ENCODE assay signal across 21 mouse cellular contexts in the genomic region with DNA sequence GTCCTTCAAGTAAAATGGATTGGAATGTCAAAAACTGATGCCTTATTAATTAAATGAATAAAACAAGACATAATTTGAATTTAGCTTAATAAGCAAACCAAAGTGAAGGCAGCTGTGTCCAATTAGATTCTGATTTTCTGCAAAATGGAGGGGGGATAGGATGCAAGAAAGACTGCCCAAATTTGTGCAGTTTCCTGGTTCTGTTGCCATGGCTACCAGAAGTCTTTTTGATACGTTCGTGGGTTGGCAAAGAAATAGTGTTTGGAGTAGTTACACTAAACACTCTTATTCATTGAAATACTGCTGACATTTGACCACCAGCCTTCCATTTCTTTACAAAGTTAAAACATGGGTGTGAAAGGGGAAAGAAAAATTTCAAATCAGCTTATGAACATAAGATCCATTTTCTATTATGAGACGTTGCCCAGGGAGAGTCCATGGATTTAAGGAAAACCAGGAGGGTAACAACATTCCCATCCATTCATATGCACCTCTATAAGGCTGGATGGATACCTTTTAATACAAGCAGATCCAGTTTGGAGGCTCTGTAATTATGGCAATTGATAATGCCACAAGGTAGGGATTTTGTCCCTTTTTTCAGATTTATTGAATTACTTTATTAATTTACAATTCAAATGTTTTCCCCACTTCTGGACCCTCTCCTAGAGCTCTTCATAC.
DNase-seq lines count a peak whose midpoint lies in the region; ATAC-seq and TF ChIP-seq lines count a peak whose summit lies in the region.
"Had no signal": no experiment of that assay in that cellular context is flagged by ENCODE, and none has a peak within 500 bp of the region (broad histone marks: within the 10 kb centered on the region; RNA-seq: fewer than 3 reads in every experiment).

No protein-coding gene starts in this region.

- no peak for ATAC-seq in frontal cortex, adult (ENCODE audit: low TSS enrichment)
- peak; percentile 74 for ATAC-seq in hindbrain, postnatal 0 days
- ATAC-seq: intestine, embryonic 15.5 days had no signal

- H3K27me3 ChIP-seq in hindbrain, postnatal 0 days (ENCODE audit: insufficient read depth, low read length) = no peaks in the 10 kb centered on the region
- H3K27me3 ChIP-seq: heart, embryonic 12.5 days; intestine, embryonic 15.5 days; kidney, embryonic 15.5 days; neural tube, embryonic 12.5 days; stomach, embryonic 15.5 days had no signal

- no peak overlapping the region for H3K4me2 ChIP-seq in hindbrain, postnatal 0 days (ENCODE audit: low read depth, low read length)
- H3K4me2 ChIP-seq: heart, embryonic 12.5 days; intestine, embryonic 15.5 days; kidney, embryonic 15.5 days; neural tube, embryonic 12.5 days; stomach, embryonic 15.5 days had no signal

- DNase-seq in frontal cortex, adult 2 months (ENCODE audit: extremely low spot score in 1 of 2, low spot score in 1 of 2) = peak; percentile 15 to 51
- peak; percentile 30 to 40 for DNase-seq in left cerebral cortex, postnatal 25 days (ENCODE audit: low spot score in 2 of 2)
- DNase-seq in left cerebral cortex, adult 11 months (ENCODE audit: low spot score) = no peak
- DNase-seq in brain, embryonic 18.5 days (ENCODE audit: low read depth, low spot score) = peak; percentile 71
- peak; percentile 72 for DNase-seq in hindbrain, postnatal 0 days (ENCODE audit: low spot score)
- DNase-seq in kidney, adult 11 months = no peak
- DNase-seq in thymus, postnatal 0 days (ENCODE audit: low spot score) = no peak
- DNase-seq: adrenal gland, postnatal 14 days; cerebellum, adult 9-11 months; embryo, embryonic 11 days; gastrocnemius, postnatal 36 days; left cerebral cortex, postnatal 4 days; lung, adult 2 months; thymus, postnatal 14 days had no signal

- H3K4me1 ChIP-seq in hindbrain, postnatal 0 days (ENCODE audit: insufficient read depth, low read length) = no peaks in the 10 kb centered on the region
- H3K4me1 ChIP-seq: heart, embryonic 12.5 days; intestine, embryonic 15.5 days; kidney, embryonic 15.5 days; neural tube, embryonic 12.5 days; stomach, embryonic 15.5 days had no signal

- H3K36me3 ChIP-seq in hindbrain, postnatal 0 days (ENCODE audit: insufficient read depth, low read length) = no peaks in the 10 kb centered on the region
- H3K36me3 ChIP-seq: heart, embryonic 12.5 days; intestine, embryonic 15.5 days; kidney, embryonic 15.5 days; neural tube, embryonic 12.5 days; stomach, embryonic 15.5 days had no signal

- intact Hi-C loops in left cerebral cortex, postnatal 25 days (cut with DNase I) = no loop called here

- no peak overlapping the region for H3K9ac ChIP-seq in hindbrain, postnatal 0 days (replicated peaks; ENCODE audit: low read length)
- H3K9ac ChIP-seq: heart, embryonic 12.5 days; intestine, embryonic 15.5 days; kidney, embryonic 15.5 days; neural tube, embryonic 12.5 days; stomach, embryonic 15.5 days had no signal

- no peak for TF ChIP-seq CTCF in hindbrain, postnatal 0 days (IDR thresholded peaks at IDR 0.05; ENCODE audit: low read depth)

- 17% methylated on average over 3 of the region's 3 CpGs for WGBS in hindbrain, postnatal 0 days

- no peak overlapping the region for H3K27ac ChIP-seq in hindbrain, postnatal 0 days
- H3K27ac ChIP-seq: intestine, embryonic 15.5 days; kidney, embryonic 15.5 days; macrophage; neural tube, embryonic 12.5 days; stomach, embryonic 15.5 days had no signal

- no peaks in the 10 kb centered on the region for H3K9me3 ChIP-seq in hindbrain, postnatal 0 days (ENCODE audit: low read length)
- H3K9me3 ChIP-seq: heart, embryonic 12.5 days; intestine, embryonic 15.5 days; kidney, embryonic 15.5 days; neural tube, embryonic 12.5 days; stomach, embryonic 15.5 days had no signal

- no peak overlapping the region for H3K4me3 ChIP-seq in hindbrain, postnatal 0 days (ENCODE audit: low read length)
- H3K4me3 ChIP-seq: heart, embryonic 12.5 days; intestine, embryonic 15.5 days; kidney, embryonic 15.5 days; neural tube, embryonic 12.5 days; stomach, embryonic 15.5 days had no signal

Comparison
In these comparisons a context has a peak if more than half of its experiments do, and no peak if none do; other contexts are left out.
1. DNase-seq: peak in frontal cortex, adult 2 months (2 of 2), left cerebral cortex, postnatal 25 days (2 of 2), brain, embryonic 18.5 days (single experiment) and hindbrain, postnatal 0 days (single experiment); none in left cerebral cortex, adult 11 months (single experiment), kidney, adult 11 months (single experiment) and thymus, postnatal 0 days (single experiment).